Mouse (Mus musculus) forebrain, embryonic 11.5 days (tissue): ENCODE results near the gene Mef2b. TPM values are rescaled to one million over a fixed set of nuclear protein-coding genes. Genes with fewer than 3 reads are reported as not detected.

ENCODE experiments used
- ATAC-seq: fragments of 200-750 bp; cut with Nextera tagmentation; replicated peaks from 2 replicates; pipeline ENCODE4 v1.8.0; 2017; ENCODE audit warnings: moderate TSS enrichment; ENCODE audit not compliant: low FRiP score
- DNase-seq: peaks from one replicate; pipeline ENCODE4 v3.0.0-alpha.2; 2017; ENCODE audit warnings: low spot score
- H3K27ac ChIP-seq: fragments of 300-500 bp; sonication (generic); 2 replicates; pipeline ENCODE4 v1.5.1; 2014; ENCODE audit warnings: low read depth, low read length
- H3K27me3 ChIP-seq: fragments of 300-500 bp; sonication (generic); 2 replicates; pipeline ENCODE4 v1.6.1; 2014; ENCODE audit warnings: mild to moderate bottlenecking, low read length, mixed read lengths; ENCODE audit not compliant: control insufficient read depth, insufficient read depth
- H3K36me3 ChIP-seq: fragments of 300-500 bp; sonication (generic); 2 replicates; pipeline ENCODE4 v1.6.1; 2014; ENCODE audit warnings: mild to moderate bottlenecking, low read length, moderate library complexity, mixed read lengths; ENCODE audit not compliant: control insufficient read depth, insufficient read depth
- H3K4me1 ChIP-seq: fragments of 300-500 bp; sonication (generic); replicated peaks from 2 replicates; pipeline ENCODE4 v1.6.1; 2014; ENCODE audit warnings: low read length, mixed read lengths; ENCODE audit not compliant: control insufficient read depth, insufficient read depth
- H3K4me2 ChIP-seq: fragments of 300-500 bp; sonication (generic); 2 replicates; pipeline ENCODE4 v1.6.1; 2014; ENCODE audit warnings: low read depth, mild to moderate bottlenecking, low read length, moderate library complexity, mixed read lengths; ENCODE audit not compliant: severe bottlenecking
- H3K4me3 ChIP-seq: fragments of 300-500 bp; sonication (generic); 2 replicates; pipeline ENCODE4 v1.5.1; 2014; ENCODE audit warnings: low read depth, low read length
- H3K9ac ChIP-seq: fragments of 300-500 bp; sonication (generic); 2 replicates; pipeline ENCODE4 v1.6.1; 2014; ENCODE audit warnings: low read length
- H3K9me3 ChIP-seq: fragments of 300-500 bp; sonication (generic); 2 replicates; pipeline ENCODE4 v1.6.1; 2016; ENCODE audit warnings: low read length, mixed read lengths; ENCODE audit not compliant: control insufficient read depth
- WGBS: fragments of 180-500 bp; shearing (Covaris S2); extraction: QIAGEN DNeasy Blood & Tissue Kit; methylation state at CpG from one replicate; pipeline ENCODE4 v1.1.7; 2014; 5-methylcytosine and 5-hydroxymethylcytosine counted together
- polyA plus RNA-seq: library from polyadenylated mRNA; unstranded; fragments of >200 nt; fragmentation: Nextera tagmentation; extraction: Ambion mirVana; gene quantifications from 2 replicates; pipeline ENCODE4 v1.2.1, GENCODE M21; 2014

Gene Mef2b
- polyA plus RNA-seq, 1 experiment from 2014 or later: 0.67 TPM

DNA sequence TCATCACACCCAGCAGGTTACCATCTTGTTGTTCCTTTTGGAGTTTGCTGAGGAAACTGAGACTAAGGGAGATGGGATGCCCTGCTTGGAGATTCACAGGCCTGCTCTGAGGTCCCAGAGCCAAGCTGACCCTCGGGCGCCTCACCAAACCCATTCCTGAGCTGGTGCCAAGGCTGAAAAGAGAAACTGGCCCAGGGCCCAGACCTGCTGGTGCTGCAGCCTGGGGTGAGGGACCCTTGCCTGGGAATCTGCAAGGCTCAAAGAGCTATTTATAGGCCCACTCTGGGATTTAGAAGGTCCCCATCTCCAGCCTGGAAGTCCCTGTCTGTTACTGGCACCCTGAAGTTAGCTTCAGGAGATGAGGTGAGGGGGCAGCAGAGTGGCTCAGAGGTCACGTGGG is 11.1 kb upstream of the Mef2b start:
- H3K4me3 ChIP-seq: no peak overlapping the region
- no peak overlapping the region for H3K4me2 ChIP-seq
- no peak overlapping the region for H3K9ac ChIP-seq
- no peak for ATAC-seq
- H3K4me1 ChIP-seq: peaks cover 2% of the 10 kb centered on the region; the same call in 1 of the 2 replicates
- no peak overlapping the region for H3K27ac ChIP-seq
- DNase-seq: no peak
- peaks cover 1% of the 10 kb centered on the region; the same call in 1 of the 2 replicates for H3K36me3 ChIP-seq
- no peaks in the 10 kb centered on the region for H3K9me3 ChIP-seq
- WGBS: 74% methylated on average over 3 of the region's 3 CpGs
- no peaks in the 10 kb centered on the region for H3K27me3 ChIP-seq

DNA sequence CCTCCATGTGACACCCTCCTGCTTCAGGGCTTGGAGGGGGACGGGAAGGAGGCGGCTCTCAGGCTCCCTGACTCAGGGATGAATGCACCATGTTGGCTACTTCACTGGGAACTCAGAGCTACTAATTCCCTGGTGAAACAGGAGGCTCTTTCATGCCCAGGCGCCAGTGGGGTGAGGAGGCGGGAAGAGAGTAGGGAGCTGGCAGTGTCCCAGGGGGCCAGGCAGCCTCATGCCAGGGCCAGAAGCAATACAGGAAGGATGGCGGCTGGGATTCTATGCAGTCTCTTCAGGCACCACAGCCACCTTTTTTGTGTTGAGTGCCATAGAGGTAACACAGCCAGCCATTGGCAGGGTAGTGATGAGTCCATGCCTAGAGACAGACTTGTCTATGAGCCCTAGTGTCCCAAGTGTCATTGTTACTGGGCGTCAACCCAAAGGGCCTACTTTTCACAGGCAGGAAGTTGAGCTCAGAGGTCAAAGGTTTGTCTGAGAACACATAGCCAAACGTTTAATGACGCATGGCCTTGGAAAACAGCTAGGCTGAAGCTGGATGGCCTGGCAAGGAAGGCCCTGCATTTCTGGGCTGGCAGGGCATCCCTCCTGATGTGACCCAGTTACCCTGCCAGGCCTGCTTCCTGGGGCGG is 10.1 kb upstream of the Mef2b start:
- no peaks in the 10 kb centered on the region for H3K27me3 ChIP-seq
- peaks cover 2% of the 10 kb centered on the region; the same call in 1 of the 2 replicates for H3K4me1 ChIP-seq
- H3K9me3 ChIP-seq: no peaks in the 10 kb centered on the region
- ATAC-seq (no peak), DNase-seq (no peak)
- WGBS: 72% methylated on average over 9 of the region's 9 CpGs
- H3K27ac ChIP-seq: no peak overlapping the region
- no peak overlapping the region for H3K4me3 ChIP-seq
- no peak overlapping the region for H3K9ac ChIP-seq
- H3K36me3 ChIP-seq: peaks cover 5% of the 10 kb centered on the region; the same call in 1 of the 2 replicates
- no peak overlapping the region for H3K4me2 ChIP-seq

DNA sequence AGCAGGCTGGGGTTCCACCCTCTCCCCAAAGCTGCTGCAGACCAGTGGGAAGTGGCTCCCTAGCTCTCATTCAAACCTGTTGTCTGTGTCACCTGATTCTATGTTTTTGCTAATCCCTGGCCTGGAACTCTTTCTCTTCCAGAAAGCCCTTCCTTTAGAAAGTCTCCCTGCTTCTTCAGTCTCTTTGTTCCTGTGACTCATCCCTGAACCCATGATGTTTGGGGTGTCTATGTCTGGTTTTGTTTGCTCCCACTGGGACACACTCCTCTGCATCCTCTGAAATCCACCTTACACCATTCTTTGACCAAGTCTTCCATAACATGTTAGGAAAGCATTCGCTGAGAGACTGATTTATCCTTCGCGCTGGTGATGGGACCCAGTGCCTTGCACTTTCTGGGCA is 9.4 kb upstream of the Mef2b start:
- H3K4me2 ChIP-seq: no peak overlapping the region
- WGBS: 80% methylated on average over 3 of the region's 3 CpGs
- H3K27ac ChIP-seq: no peak overlapping the region
- DNase-seq (no peak), ATAC-seq (no peak)
- no peaks in the 10 kb centered on the region for H3K9me3 ChIP-seq
- H3K4me3 ChIP-seq: no peak overlapping the region
- peaks cover 2% of the 10 kb centered on the region; the same call in 1 of the 2 replicates for H3K4me1 ChIP-seq
- H3K36me3 ChIP-seq: peaks cover 8% of the 10 kb centered on the region; the same call in 1 of the 2 replicates
- no peaks in the 10 kb centered on the region for H3K27me3 ChIP-seq
- H3K9ac ChIP-seq: no peak overlapping the region

DNA sequence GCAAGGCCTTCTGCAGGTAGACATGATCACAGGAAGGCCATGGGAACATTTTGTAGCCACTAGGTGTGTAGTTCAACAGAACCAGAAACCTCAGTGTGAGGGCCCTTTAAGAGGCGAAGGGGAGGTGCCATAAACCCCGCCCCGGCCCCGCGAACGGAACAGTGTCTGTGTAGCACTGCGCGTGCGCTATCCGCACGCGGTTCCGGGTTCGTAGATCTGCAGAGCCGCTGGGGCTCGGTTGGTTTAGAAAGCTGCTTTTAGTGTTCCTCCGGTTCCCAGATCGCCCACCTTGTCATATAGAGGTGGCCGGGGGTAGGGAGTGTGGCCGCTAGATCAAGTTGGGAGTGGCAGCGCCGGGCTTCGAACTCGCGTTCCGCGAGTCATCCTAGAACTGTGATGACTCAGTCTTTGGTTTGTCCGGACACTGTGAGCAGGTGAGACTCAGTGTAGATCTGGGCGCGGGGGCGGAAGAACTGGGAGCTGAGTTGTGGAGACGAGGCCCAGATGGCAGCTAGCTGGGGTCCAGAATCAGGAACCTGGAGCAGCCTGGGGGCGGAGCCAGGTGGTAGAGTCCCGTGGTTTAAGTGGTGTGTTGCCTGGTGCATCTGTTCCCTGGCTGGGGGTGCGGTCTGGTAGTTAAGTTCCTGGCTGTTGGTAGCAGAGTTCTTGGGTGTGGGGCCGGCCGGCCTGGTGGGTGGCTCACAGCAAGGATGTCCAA is 8.2 kb upstream of the Mef2b start, which contains the start of gene Nr2c2ap:
TSS of gene Nr2c2ap (plus strand) at position 168 of the 718 bp plus-strand sequence.
- ATAC-seq: peak; percentile 88
- peak; percentile 90 for DNase-seq
- 1% methylated on average over 37 of the region's 37 CpGs for WGBS

DNA sequence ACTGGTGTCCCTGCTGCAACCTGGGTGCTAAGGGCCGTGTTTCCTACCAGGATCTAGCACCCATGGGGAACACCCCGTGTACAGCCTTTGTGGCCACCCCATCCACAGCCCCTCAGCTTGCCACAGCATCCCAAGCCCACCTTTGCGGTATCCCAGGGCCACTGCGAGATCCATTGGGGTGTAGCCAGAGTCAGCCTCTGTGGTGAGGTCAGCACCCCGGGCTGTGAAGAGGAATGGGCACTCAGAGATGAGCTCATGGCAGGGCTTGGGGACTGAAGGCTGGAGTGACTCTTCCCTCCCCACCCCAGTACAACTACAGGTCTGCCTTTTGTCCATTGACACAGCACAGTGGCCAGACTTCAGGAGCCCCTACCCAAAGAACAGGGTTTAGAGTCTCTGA is 5.4 kb upstream of the Mef2b start:
- Histone ChIP-seq H3K27ac (no peak overlapping the region), H3K4me2 (no peak overlapping the region), H3K4me1 (peaks cover 8% of the 10 kb centered on the region), H3K27me3 (no peaks in the 10 kb centered on the region), H3K9me3 (no peaks in the 10 kb centered on the region), H3K36me3 (peaks cover 16% of the 10 kb centered on the region; the same call in 1 of the 2 replicates), H3K4me3 (no peak overlapping the region), H3K9ac (no peak overlapping the region)
- ATAC-seq: no peak
- WGBS: 92% methylated on average over 5 of the region's 5 CpGs
- DNase-seq: no peak

More for the DNA sequence above, 8.2 kb upstream of the Mef2b start, which contains the start of gene Nr2c2ap:
- H3K36me3 ChIP-seq: peaks cover 16% of the 10 kb centered on the region; the same call in 1 of the 2 replicates
- peak within 1 kb of the TSS; percentile 75 for H3K9ac ChIP-seq
- H3K4me1 ChIP-seq: peaks cover 2% of the 10 kb centered on the region; the same call in 1 of the 2 replicates
- peak within 1 kb of the TSS; percentile 75 for H3K4me3 ChIP-seq
- no peaks in the 10 kb centered on the region for H3K27me3 ChIP-seq
- H3K9me3 ChIP-seq: no peaks in the 10 kb centered on the region
- no peak within 1 kb of the TSS for H3K27ac ChIP-seq
- H3K4me2 ChIP-seq: peak within 1 kb of the TSS; percentile 76

DNA sequence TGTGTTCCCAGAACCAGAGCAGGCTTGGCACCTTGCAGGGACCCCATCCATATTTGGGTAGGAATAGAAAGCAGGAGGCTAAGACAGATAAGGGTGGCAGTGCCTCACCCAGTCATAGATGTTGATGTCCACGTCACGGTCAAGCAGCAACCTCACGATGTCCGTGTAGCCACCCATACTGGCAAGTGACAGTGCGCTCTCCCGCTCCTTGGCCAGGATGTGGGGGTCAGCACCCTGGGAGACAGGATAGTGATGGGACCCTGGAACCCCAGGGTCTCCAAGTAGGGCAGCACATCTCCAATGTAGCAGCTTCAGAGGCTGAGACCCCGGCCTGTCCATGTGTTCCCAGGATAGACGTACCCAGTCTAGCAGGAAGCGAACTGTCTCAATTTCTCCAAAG is 4.6 kb upstream of the Mef2b start:
- DNase-seq: no peak
- no peak overlapping the region for H3K4me3 ChIP-seq
- WGBS: 94% methylated on average over 9 of the region's 9 CpGs
- no peak overlapping the region for H3K9ac ChIP-seq
- ATAC-seq: no peak
- H3K27me3 ChIP-seq: no peaks in the 10 kb centered on the region
- no peak overlapping the region for H3K27ac ChIP-seq
- peaks cover 8% of the 10 kb centered on the region for H3K4me1 ChIP-seq
- peaks cover 16% of the 10 kb centered on the region; the same call in 1 of the 2 replicates for H3K36me3 ChIP-seq
- H3K4me2 ChIP-seq: no peak overlapping the region
- no peaks in the 10 kb centered on the region for H3K9me3 ChIP-seq

DNA sequence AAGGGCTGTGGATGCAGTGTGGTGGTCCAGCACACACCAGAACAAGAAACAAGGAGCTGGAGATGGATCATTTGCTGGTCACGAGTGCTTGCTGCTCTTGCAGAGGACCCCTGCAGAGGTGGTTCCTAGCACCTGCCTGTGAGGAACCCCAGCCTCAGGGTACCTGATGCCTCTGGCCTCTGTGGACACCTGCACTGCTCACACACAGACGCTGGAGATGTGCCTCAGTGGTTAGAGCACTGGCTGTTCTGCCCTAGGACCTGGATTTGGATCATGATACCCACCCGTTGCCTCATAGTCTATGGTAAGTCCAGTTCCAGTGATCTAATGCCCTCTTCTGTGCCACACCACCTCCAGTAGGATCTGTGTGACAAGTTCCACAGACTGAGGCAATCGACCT is 2.9 kb upstream of the Mef2b start:
- Histone ChIP-seq H3K4me2 (no peak overlapping the region), H3K27me3 (no peaks in the 10 kb centered on the region), H3K9ac (no peak overlapping the region), H3K4me1 (peaks cover 14% of the 10 kb centered on the region), H3K36me3 (peaks cover 16% of the 10 kb centered on the region; the same call in 1 of the 2 replicates), H3K27ac (no peak overlapping the region), H3K9me3 (no peaks in the 10 kb centered on the region), H3K4me3 (no peak overlapping the region)
- ATAC-seq (no peak), DNase-seq (no peak)
- 88% methylated on average over 4 of the region's 4 CpGs for WGBS

DNA sequence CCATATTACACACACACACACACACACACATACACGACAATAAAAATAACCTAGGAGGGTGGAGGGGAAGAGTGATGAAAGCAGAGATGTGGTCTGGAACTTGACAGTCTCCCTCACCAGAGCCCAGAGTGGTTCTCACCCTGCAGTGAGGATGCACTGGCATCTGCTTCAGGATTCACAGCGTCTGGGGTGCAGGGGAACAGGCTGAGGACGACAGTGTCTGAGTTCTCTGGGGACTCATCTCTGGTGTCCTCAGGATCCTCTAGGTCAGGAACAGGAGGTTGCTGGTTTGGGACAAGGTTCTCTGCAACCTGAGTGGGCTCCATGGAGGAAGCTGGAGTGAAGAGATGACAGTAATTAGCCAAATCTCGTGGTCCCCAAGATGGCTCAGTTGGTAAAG is 1.6 kb upstream of the Mef2b start:
- peaks cover 16% of the 10 kb centered on the region; the same call in 1 of the 2 replicates for H3K36me3 ChIP-seq
- WGBS: 80% methylated on average over 4 of the region's 4 CpGs
- peak overlapping the region; percentile 74 for H3K4me2 ChIP-seq
- no peak overlapping the region for H3K27ac ChIP-seq
- no peak overlapping the region; the same call in 1 of the 2 replicates for H3K9ac ChIP-seq
- no peak for ATAC-seq
- DNase-seq: no peak
- peak overlapping the region; percentile 69; the same call in 1 of the 2 replicates for H3K4me3 ChIP-seq
- no peaks in the 10 kb centered on the region for H3K27me3 ChIP-seq
- H3K4me1 ChIP-seq: peaks cover 12% of the 10 kb centered on the region
- H3K9me3 ChIP-seq: no peaks in the 10 kb centered on the region
